Mouse (Mus musculus) neural tube, embryonic 15.5 days (tissue): Measurements from ENCODE around the gene Klhdc3. TPM values are rescaled to one million over a fixed set of nuclear protein-coding genes. Genes with fewer than 3 reads are reported as not detected.

Source experiments
- ATAC-seq: fragments of 200-750 bp; cut with Nextera tagmentation; 2 replicates; pipeline ENCODE4 v1.8.0; 2017; ENCODE audit warnings: mild to moderate bottlenecking, moderate TSS enrichment, moderate library complexity; ENCODE audit not compliant: low FRiP score
- H3K27ac ChIP-seq: fragments of 300-500 bp; sonication (generic); replicated peaks from 2 replicates; pipeline ENCODE4 v1.5.1; 2015; ENCODE audit warnings: mild to moderate bottlenecking, inconsistent platforms
- H3K27me3 ChIP-seq: fragments of 300-500 bp; sonication (generic); replicated peaks from 2 replicates; pipeline ENCODE4 v1.6.1; 2015; ENCODE audit warnings: inconsistent platforms
- H3K36me3 ChIP-seq: fragments of 300-500 bp; sonication (generic); 2 replicates; pipeline ENCODE4 v1.6.1; 2015; ENCODE audit warnings: inconsistent platforms
- H3K4me1 ChIP-seq: fragments of 300-500 bp; sonication (generic); 2 replicates; pipeline ENCODE4 v1.6.1; 2015; ENCODE audit warnings: inconsistent platforms
- H3K4me2 ChIP-seq: fragments of 300-500 bp; sonication (generic); 2 replicates; pipeline ENCODE4 v1.6.1; 2015; ENCODE audit warnings: inconsistent platforms, mild to moderate bottlenecking, moderate library complexity
- H3K4me3 ChIP-seq: fragments of 300-500 bp; sonication (generic); replicated peaks from 2 replicates; pipeline ENCODE4 v1.5.1; 2015; ENCODE audit warnings: mild to moderate bottlenecking, inconsistent platforms
- H3K9ac ChIP-seq: fragments of 300-500 bp; sonication (generic); replicated peaks from 2 replicates; pipeline ENCODE4 v1.6.1; 2015; ENCODE audit warnings: mild to moderate bottlenecking, inconsistent platforms
- H3K9me3 ChIP-seq: fragments of 300-500 bp; sonication (generic); replicated peaks from 2 replicates; pipeline ENCODE4 v1.6.1; 2016; ENCODE audit warnings: inconsistent platforms
- WGBS: fragments of 180-500 bp; shearing (Covaris S2); methylation state at CpG from one replicate; pipeline ENCODE4 v1.1.7; 2015; ENCODE audit warnings: mixed read lengths; 5-methylcytosine and 5-hydroxymethylcytosine counted together
- polyA plus RNA-seq: library from polyadenylated mRNA; unstranded; fragments of >200 nt; fragmentation: Nextera tagmentation; extraction: Ambion mirVana; gene quantifications from 2 replicates; pipeline ENCODE4 v1.2.1, GENCODE M21; 2015

The Klhdc3 gene
- polyA plus RNA-seq, 1 experiment from 2014 or later: 166 TPM

DNA sequence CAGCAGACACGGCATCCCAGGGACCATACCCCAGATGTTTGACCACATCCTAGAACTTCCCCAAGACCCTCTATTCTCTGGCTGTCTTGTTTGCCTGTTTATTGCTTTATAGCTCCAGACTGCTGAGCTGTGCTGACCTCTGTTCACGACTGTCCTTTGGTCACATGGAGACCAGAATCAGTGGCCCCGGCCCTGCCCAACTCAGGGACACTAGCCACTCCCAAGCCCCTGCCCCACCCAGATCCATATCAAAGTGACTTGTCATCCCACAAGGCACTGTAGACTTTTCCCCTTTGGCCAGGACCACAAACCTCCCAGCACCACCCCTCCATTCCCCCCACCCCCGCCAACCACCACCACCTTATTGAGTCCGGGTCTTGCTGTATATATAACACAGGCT lies 18.5 kb upstream of the Klhdc3 start:
- ATAC-seq: no peak
- Histone ChIP-seq H3K4me1 (peaks cover 37% of the 10 kb centered on the region), H3K9me3 (no peaks in the 10 kb centered on the region), H3K36me3 (peaks cover 7% of the 10 kb centered on the region), H3K27me3 (no peaks in the 10 kb centered on the region), H3K4me2 (no peak overlapping the region), H3K27ac (no peak overlapping the region), H3K9ac (no peak overlapping the region), H3K4me3 (no peak overlapping the region)
- WGBS: 44% methylated on average over 5 of the region's 5 CpGs

GRCm38 (mm10) chr17:46698515-46698914 lies 17.8 kb upstream of the Klhdc3 start:
- peaks cover 7% of the 10 kb centered on the region for H3K36me3 ChIP-seq
- H3K4me1 ChIP-seq: peaks cover 30% of the 10 kb centered on the region
- no peak overlapping the region for H3K27ac ChIP-seq
- 92% methylated on average over 6 of the region's 6 CpGs for WGBS
- H3K4me2 ChIP-seq: no peak overlapping the region
- no peak overlapping the region for H3K4me3 ChIP-seq
- H3K27me3 ChIP-seq: no peaks in the 10 kb centered on the region
- H3K9ac ChIP-seq: no peak overlapping the region
- no peak for ATAC-seq
- no peaks in the 10 kb centered on the region for H3K9me3 ChIP-seq

- Histone ChIP-seq H3K4me2 (no peak overlapping the region), H3K4me1 (no peaks in the 10 kb centered on the region), H3K9ac (no peak overlapping the region), H3K27me3 (no peaks in the 10 kb centered on the region), H3K9me3 (no peaks in the 10 kb centered on the region), H3K4me3 (no peak overlapping the region), H3K27ac (no peak overlapping the region), H3K36me3 (peaks cover 13% of the 10 kb centered on the region)
- WGBS: 80% methylated on average over 1 of the region's 1 CpGs
- ATAC-seq: no peak
These were observed 13.9 kb upstream of the Klhdc3 start for GRCm38 (mm10) chr17:46694517-46695063.

DNA sequence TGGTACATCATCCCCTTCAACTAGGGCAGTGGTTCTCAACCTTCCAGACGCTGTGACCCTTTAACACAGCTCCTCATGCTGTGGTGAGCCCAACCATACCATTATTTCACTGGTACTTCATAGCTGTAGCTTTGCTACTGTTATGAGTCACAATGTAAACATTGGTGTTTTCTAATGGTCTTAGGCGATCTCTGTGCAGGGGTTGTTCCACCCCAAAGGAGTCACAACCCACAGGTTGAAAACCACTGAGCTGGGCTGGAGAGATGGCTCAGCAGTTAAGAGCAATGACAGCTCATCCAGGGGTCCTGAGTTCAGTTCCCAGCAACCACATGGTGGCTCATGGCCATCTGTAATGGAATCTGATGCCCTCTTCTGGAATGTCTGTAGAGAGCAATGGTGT lies 10.7 kb upstream of the Klhdc3 start:
- no peak overlapping the region for H3K4me2 ChIP-seq
- H3K27ac ChIP-seq: no peak overlapping the region
- H3K27me3 ChIP-seq: no peaks in the 10 kb centered on the region
- peaks cover 20% of the 10 kb centered on the region for H3K36me3 ChIP-seq
- no peak for ATAC-seq
- no peak overlapping the region for H3K9ac ChIP-seq
- H3K9me3 ChIP-seq: no peaks in the 10 kb centered on the region
- no peak overlapping the region for H3K4me3 ChIP-seq
- 93% methylated on average over 2 of the region's 2 CpGs for WGBS
- H3K4me1 ChIP-seq: no peaks in the 10 kb centered on the region

DNA sequence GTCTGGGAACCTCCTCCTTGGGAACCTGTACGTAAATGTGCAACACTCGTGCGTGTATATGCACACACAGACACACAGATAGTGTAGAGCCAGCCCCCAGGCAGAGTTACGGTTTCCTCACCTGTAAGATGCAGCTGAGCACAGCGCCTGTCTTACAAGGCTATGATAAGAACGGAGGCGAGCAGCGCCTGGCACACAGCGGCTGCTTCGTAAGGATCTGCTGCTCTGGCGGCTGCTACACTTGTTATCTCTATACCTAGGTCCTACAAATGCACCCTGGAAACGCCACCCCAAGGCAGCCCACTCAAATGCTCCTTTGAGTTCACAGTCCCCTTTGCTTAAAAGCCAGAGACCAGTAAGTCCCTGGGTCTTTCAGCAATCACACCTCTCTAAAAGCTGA lies 10.0 kb upstream of the Klhdc3 start:
- Histone ChIP-seq H3K9me3 (no peaks in the 10 kb centered on the region), H3K4me3 (no peak overlapping the region), H3K9ac (no peak overlapping the region), H3K4me1 (no peaks in the 10 kb centered on the region), H3K4me2 (no peak overlapping the region), H3K27me3 (no peaks in the 10 kb centered on the region), H3K36me3 (peaks cover 27% of the 10 kb centered on the region), H3K27ac (no peak overlapping the region)
- 95% methylated on average over 12 of the region's 12 CpGs for WGBS
- ATAC-seq: no peak

DNA sequence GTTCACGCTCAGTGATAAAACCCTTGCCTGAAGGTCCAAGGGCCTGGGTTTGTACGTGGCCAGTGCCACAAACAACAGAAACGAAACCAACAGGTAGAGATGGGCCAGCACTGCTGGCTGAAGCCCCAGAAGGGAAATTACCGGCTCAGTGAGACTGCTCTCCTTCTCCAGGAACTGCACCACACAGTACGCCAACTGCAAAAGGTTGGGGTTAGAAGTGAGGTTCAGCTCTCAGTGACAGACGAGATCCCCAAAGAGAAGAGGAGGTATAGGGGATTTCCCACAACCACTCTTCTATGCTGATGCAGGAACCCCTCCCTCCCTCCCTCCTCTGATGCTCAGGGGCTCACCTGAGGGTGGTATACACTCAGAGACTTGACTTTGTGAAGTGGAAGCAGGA lies 5.2 kb upstream of the Klhdc3 start:
- no peak overlapping the region for H3K27ac ChIP-seq
- H3K9ac ChIP-seq: no peak overlapping the region
- H3K27me3 ChIP-seq: no peaks in the 10 kb centered on the region
- H3K36me3 ChIP-seq: peaks cover 55% of the 10 kb centered on the region
- no peaks in the 10 kb centered on the region for H3K9me3 ChIP-seq
- WGBS: 92% methylated on average over 6 of the region's 6 CpGs
- no peak overlapping the region for H3K4me3 ChIP-seq
- no peak overlapping the region for H3K4me2 ChIP-seq
- ATAC-seq: no peak
- H3K4me1 ChIP-seq: peaks cover 10% of the 10 kb centered on the region

- Histone ChIP-seq H3K27me3 (no peaks in the 10 kb centered on the region), H3K4me2 (no peak overlapping the region), H3K9me3 (no peaks in the 10 kb centered on the region), H3K9ac (no peak overlapping the region), H3K4me1 (peaks cover 32% of the 10 kb centered on the region), H3K36me3 (peaks cover 53% of the 10 kb centered on the region), H3K27ac (no peak overlapping the region), H3K4me3 (no peak overlapping the region)
- 77% methylated on average over 16 of the region's 16 CpGs for WGBS
- no peak for ATAC-seq
These were observed 2.1 kb upstream of the Klhdc3 start for GRCm38 (mm10) chr17:46682654-46683389.

DNA sequence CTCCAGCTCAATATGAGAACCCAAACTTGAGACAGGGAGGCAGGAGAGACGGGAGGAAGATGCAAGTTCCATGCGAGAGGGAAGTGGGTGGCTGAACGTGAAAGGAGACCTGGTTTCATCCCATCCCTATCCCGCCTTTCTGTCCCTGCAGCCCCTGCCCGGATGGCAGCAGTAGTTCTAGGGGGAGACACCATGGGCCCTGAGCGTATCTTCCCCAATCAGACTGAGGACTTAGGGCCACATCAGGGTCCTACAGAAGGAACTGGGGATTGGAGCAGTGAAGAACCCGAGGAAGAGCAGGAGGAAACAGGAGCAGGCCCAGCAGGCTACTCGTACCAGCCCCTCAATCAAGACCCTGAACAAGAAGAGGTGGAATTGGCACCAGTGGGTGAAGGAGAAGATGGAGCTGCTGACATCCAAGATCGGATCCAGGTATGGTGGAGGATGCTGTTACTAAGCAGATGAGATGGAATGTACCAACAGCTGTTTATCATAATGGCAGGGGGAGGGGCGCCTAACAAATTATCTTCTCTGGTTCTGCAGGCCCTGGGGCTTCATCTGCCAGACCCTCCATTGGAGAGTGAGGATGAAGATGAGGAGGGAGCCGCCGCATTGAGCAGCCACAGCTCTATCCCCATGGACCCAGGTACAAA lies 878 bp upstream of the Klhdc3 start:
- H3K4me1 ChIP-seq: peaks cover 33% of the 10 kb centered on the region
- peak overlapping the region; percentile 94 for H3K4me2 ChIP-seq
- no peaks in the 10 kb centered on the region for H3K9me3 ChIP-seq
- no peaks in the 10 kb centered on the region for H3K27me3 ChIP-seq
- peak overlapping the region; percentile 72 for H3K9ac ChIP-seq
- H3K4me3 ChIP-seq: peak overlapping the region; percentile 57
- WGBS: 23% methylated on average over 12 of the region's 12 CpGs
- H3K27ac ChIP-seq: peak overlapping the region; percentile 82
- peaks cover 54% of the 10 kb centered on the region for H3K36me3 ChIP-seq
- ATAC-seq: peak; percentile 7

DNA sequence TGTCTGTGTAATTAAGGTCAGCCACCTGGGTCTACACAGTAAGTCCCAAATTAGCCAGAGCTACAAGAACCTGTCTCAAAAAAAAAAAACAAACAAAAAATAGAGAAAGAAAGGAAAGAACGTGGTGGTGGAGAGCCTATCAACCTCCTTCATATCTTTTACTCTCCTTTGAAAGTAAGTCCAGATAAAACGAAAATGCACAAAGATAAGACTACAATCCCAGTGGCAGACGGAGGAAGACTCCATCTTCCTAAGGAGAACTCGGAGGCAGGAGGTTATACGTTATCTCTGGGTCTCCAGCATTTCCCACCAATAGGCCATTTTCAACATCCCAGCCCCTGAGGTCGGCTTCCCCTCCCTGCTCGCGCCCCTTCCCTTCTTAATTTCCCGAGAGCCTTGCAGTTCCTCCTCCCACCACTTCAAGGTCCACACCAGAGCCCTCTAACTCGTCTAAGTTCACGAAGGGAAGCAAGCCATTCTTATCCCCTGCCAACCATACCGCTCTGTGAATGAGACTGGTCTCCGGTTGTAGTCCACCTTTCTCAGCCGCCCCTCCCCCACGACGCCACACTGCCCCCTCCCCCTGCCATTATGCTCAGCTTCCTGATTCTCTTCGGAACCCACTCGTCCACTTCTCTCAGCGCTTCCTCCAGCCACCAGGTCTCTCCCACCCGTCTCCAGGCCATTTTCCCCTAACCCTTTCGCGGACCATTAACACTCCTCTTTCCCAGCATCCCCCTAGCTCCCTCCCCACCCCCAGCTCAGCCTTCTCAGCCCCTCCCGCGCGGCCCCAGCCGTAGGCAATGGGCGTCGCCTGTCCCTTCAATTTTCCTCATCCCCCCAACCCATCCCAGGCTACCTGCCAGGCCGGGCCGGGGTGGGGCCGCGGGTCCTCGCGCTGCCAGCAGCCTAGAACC lies 613 bp downstream of the Klhdc3 start:
- Histone ChIP-seq H3K4me2 (peak overlapping the region; percentile 94), H3K27me3 (no peaks in the 10 kb centered on the region), H3K9ac (peak overlapping the region; percentile 55), H3K4me1 (peaks cover 36% of the 10 kb centered on the region), H3K4me3 (peak overlapping the region; percentile 57), H3K9me3 (no peaks in the 10 kb centered on the region), H3K36me3 (peaks cover 54% of the 10 kb centered on the region), H3K27ac (peak overlapping the region; percentile 85)
- peak; percentile 48 for ATAC-seq
- under 1% methylated on average over 34 of the region's 34 CpGs for WGBS

DNA sequence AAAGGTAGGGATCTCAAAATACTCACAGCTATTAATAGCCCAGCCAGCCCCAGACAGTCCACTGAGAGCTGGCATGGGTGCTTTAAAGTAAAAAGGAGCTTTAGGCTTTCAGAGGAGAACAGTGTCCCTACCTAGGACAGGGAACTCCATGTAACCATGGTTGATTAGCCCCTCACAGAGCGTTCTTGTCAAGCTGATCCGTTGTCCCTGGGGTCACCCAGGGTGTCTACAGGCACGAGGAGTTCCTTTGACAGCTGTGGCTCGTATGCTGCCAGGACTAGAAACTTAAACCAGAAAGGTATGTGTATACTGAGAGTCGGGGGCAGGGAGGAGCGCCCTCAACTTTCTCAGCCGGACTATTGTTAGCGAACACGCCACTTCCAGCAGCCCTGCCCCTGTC lies 1.8 kb downstream of the Klhdc3 start:
- H3K4me2 ChIP-seq: peak overlapping the region; percentile 94
- 72% methylated on average over 9 of the region's 9 CpGs for WGBS
- peak overlapping the region; percentile 55 for H3K9ac ChIP-seq
- H3K4me3 ChIP-seq: peak overlapping the region; percentile 8; the same call in 1 of the 2 replicates
- no peak for ATAC-seq
- H3K27ac ChIP-seq: no peak overlapping the region
- no peaks in the 10 kb centered on the region for H3K9me3 ChIP-seq
- H3K27me3 ChIP-seq: no peaks in the 10 kb centered on the region
- peaks cover 49% of the 10 kb centered on the region for H3K36me3 ChIP-seq
- peaks cover 45% of the 10 kb centered on the region for H3K4me1 ChIP-seq

DNA sequence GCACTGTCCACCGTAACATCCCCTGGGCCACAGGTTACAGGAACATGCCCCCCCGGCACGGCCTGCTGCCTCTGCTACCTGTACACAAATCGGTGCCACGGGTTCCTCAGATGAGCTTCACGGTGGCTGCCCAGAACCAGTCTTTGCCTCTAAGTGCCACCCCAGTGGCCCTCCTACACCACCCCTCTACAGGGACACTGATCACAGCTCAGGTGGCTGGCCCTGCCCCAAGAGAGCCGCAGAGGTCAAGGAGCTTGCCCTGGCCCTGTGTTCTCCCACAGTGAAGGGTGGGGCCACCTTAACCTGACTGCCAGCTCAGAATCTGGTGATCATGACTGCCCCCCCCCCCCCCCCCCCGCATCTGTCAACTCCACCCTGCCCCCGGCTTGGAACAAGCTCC lies 2.3 kb downstream of the Klhdc3 start, which contains the start of gene Mea1:
Gene Mea1, plus strand, starts transcription at position 378 of the 400 bp plus-strand sequence.
- peak within 1 kb of the TSS; percentile 57 for H3K4me3 ChIP-seq
- no peak for ATAC-seq
- H3K27ac ChIP-seq: peak within 1 kb of the TSS; percentile 85; the same call in 1 of the 2 replicates
- H3K9me3 ChIP-seq: no peaks in the 10 kb centered on the region
- no peaks in the 10 kb centered on the region for H3K27me3 ChIP-seq
- WGBS: 97% methylated on average over 8 of the region's 9 CpGs
- H3K4me1 ChIP-seq: peaks cover 49% of the 10 kb centered on the region
- peak within 1 kb of the TSS; percentile 94 for H3K4me2 ChIP-seq
- peaks cover 44% of the 10 kb centered on the region for H3K36me3 ChIP-seq
- peak within 1 kb of the TSS; percentile 55 for H3K9ac ChIP-seq
